Mouse (Mus musculus) neural tube, embryonic 11.5 days (tissue): ENCODE results near the gene Lpin2. TPM values are rescaled to one million over a fixed set of nuclear protein-coding genes. Genes with fewer than 3 reads are reported as not detected.
A peak's percentile ranks its signal among the peaks of the same experiment; 100 is the strongest.

ENCODE experiments used
- ATAC-seq: fragments of 200-750 bp; cut with Nextera tagmentation; 2 replicates; pipeline ENCODE4 v1.8.0; 2017; ENCODE audit warnings: moderate number of reproducible peaks, mild to moderate bottlenecking, moderate TSS enrichment, moderate library complexity; ENCODE audit not compliant: insufficient read depth, low FRiP score, low TSS enrichment
- DNase-seq: peaks from one replicate; pipeline ENCODE4 v3.0.0-alpha.2; 2015; ENCODE audit warnings: low spot score
- H3K27ac ChIP-seq: fragments of 300-500 bp; sonication (generic); 2 replicates; pipeline ENCODE4 v1.5.1; 2014; ENCODE audit warnings: low read depth, mild to moderate bottlenecking, low read length
- H3K27me3 ChIP-seq: fragments of 300-500 bp; sonication (generic); 2 replicates; pipeline ENCODE4 v1.6.1; 2014; ENCODE audit warnings: mild to moderate bottlenecking, low read length, mixed read lengths; ENCODE audit not compliant: control insufficient read depth, insufficient read depth
- H3K36me3 ChIP-seq: fragments of 300-500 bp; sonication (generic); 2 replicates; pipeline ENCODE4 v1.6.1; 2014; ENCODE audit warnings: mild to moderate bottlenecking, low read length, moderate library complexity, mixed read lengths; ENCODE audit not compliant: control insufficient read depth, insufficient read depth
- H3K4me1 ChIP-seq: fragments of 300-500 bp; sonication (generic); 2 replicates; pipeline ENCODE4 v1.6.1; 2014; ENCODE audit warnings: low read length, mixed read lengths; ENCODE audit not compliant: control insufficient read depth, insufficient read depth
- H3K4me2 ChIP-seq: fragments of 300-500 bp; sonication (generic); 2 replicates; pipeline ENCODE4 v1.6.1; 2014; ENCODE audit warnings: low read depth, mild to moderate bottlenecking, moderate library complexity
- H3K4me3 ChIP-seq: fragments of 300-500 bp; sonication (generic); 2 replicates; pipeline ENCODE4 v1.5.1; 2014; ENCODE audit warnings: low read depth, low read length
- H3K9ac ChIP-seq: fragments of 300-500 bp; sonication (generic); 2 replicates; pipeline ENCODE4 v1.6.1; 2014; ENCODE audit warnings: mild to moderate bottlenecking, low read length
- H3K9me3 ChIP-seq: fragments of 300-500 bp; sonication (generic); 2 replicates; pipeline ENCODE4 v1.6.1; 2016; ENCODE audit warnings: low read length; ENCODE audit not compliant: control insufficient read depth
- WGBS: fragments of 180-500 bp; shearing (Covaris S2); extraction: QIAGEN DNeasy Blood & Tissue Kit; methylation state at CpG from one replicate; pipeline ENCODE4 v1.1.7; 2014; 5-methylcytosine and 5-hydroxymethylcytosine counted together
- polyA plus RNA-seq: library from polyadenylated mRNA; unstranded; fragments of >200 nt; fragmentation: Nextera tagmentation; extraction: Ambion mirVana; gene quantifications from 2 replicates; pipeline ENCODE4 v1.2.1, GENCODE M21; 2014

Gene Lpin2
- polyA plus RNA-seq, 1 experiment from 2014 or later = 37.4 TPM

GRCm38 (mm10) chr17:71180601-71181000 lies 1.8 kb upstream of the Lpin2 start:
- Histone ChIP-seq H3K4me1 (peaks cover 9% of the 10 kb centered on the region), H3K4me2 (no peak overlapping the region), H3K9me3 (no peaks in the 10 kb centered on the region), H3K9ac (no peak overlapping the region), H3K27me3 (no peaks in the 10 kb centered on the region), H3K36me3 (no peaks in the 10 kb centered on the region), H3K4me3 (no peak overlapping the region), H3K27ac (no peak overlapping the region)
- DNase-seq (no peak), ATAC-seq (no peak)
- 96% methylated on average over 4 of the region's 4 CpGs for WGBS

GRCm38 (mm10) chr17:71182871-71183656 lies 704 bp downstream of the Lpin2 start:
- ATAC-seq (peak; percentile 96), DNase-seq (peak; percentile 94)
- Histone ChIP-seq H3K9ac (peak overlapping the region; percentile 86), H3K27ac (peak overlapping the region; percentile 90), H3K9me3 (no peaks in the 10 kb centered on the region), H3K4me2 (peak overlapping the region; percentile 83), H3K4me1 (peaks cover 9% of the 10 kb centered on the region), H3K36me3 (no peaks in the 10 kb centered on the region), H3K27me3 (no peaks in the 10 kb centered on the region), H3K4me3 (peak overlapping the region; percentile 86)
- under 1% methylated on average over 65 of the region's 71 CpGs for WGBS

GRCm38 (mm10) chr17:71183657-71184261 lies 1.4 kb downstream of the Lpin2 start:
- Histone ChIP-seq H3K9ac (peak overlapping the region; percentile 86), H3K27me3 (no peaks in the 10 kb centered on the region), H3K4me1 (peaks cover 9% of the 10 kb centered on the region), H3K27ac (peak overlapping the region; percentile 90), H3K4me3 (peak overlapping the region; percentile 86), H3K36me3 (no peaks in the 10 kb centered on the region), H3K4me2 (peak overlapping the region; percentile 83), H3K9me3 (no peaks in the 10 kb centered on the region)
- ATAC-seq = no peak; the same call in 1 of the 2 replicates
- no peak for DNase-seq
- under 1% methylated on average over 54 of the region's 79 CpGs for WGBS

- H3K36me3 ChIP-seq = no peaks in the 10 kb centered on the region
- no peaks in the 10 kb centered on the region for H3K9me3 ChIP-seq
- no peaks in the 10 kb centered on the region for H3K27me3 ChIP-seq
- no peak for ATAC-seq
- peak overlapping the region; percentile 86 for H3K4me3 ChIP-seq
- H3K27ac ChIP-seq = no peak overlapping the region
- 19% methylated on average over 22 of the region's 22 CpGs for WGBS
- H3K4me1 ChIP-seq = peaks cover 9% of the 10 kb centered on the region
- no peak for DNase-seq
- peak overlapping the region; percentile 83 for H3K4me2 ChIP-seq
- H3K9ac ChIP-seq = peak overlapping the region; percentile 86
Observed at GRCm38 (mm10) chr17:71184356-71185111, 2.2 kb downstream of the Lpin2 start.

GRCm38 (mm10) chr17:71185368-71185767 lies 3.0 kb downstream of the Lpin2 start:
- WGBS = 83% methylated on average over 1 of the region's 1 CpGs
- Histone ChIP-seq H3K9ac (no peak overlapping the region), H3K36me3 (no peaks in the 10 kb centered on the region), H3K4me3 (peak overlapping the region; percentile 86; the same call in 1 of the 2 replicates), H3K4me1 (peaks cover 9% of the 10 kb centered on the region), H3K27ac (no peak overlapping the region), H3K4me2 (peak overlapping the region; percentile 83), H3K27me3 (no peaks in the 10 kb centered on the region), H3K9me3 (no peaks in the 10 kb centered on the region)
- ATAC-seq = no peak
- no peak for DNase-seq

- Histone ChIP-seq H3K36me3 (no peaks in the 10 kb centered on the region; the same call in 1 of the 2 replicates), H3K27ac (no peak overlapping the region), H3K4me1 (peaks cover 4% of the 10 kb centered on the region; the same call in 1 of the 2 replicates), H3K9me3 (no peaks in the 10 kb centered on the region), H3K4me2 (no peak overlapping the region), H3K27me3 (no peaks in the 10 kb centered on the region), H3K9ac (no peak overlapping the region), H3K4me3 (no peak overlapping the region)
- 92% methylated on average over 7 of the region's 7 CpGs for WGBS
- ATAC-seq = no peak
- DNase-seq = no peak
Observed at GRCm38 (mm10) chr17:71190589-71190988, 8.2 kb downstream of the Lpin2 start.

GRCm38 (mm10) chr17:71191063-71191462 lies 8.7 kb downstream of the Lpin2 start:
- Histone ChIP-seq H3K4me1 (peaks cover 4% of the 10 kb centered on the region; the same call in 1 of the 2 replicates), H3K9me3 (no peaks in the 10 kb centered on the region), H3K27ac (no peak overlapping the region), H3K36me3 (no peaks in the 10 kb centered on the region; the same call in 1 of the 2 replicates), H3K4me3 (no peak overlapping the region), H3K9ac (no peak overlapping the region), H3K4me2 (no peak overlapping the region), H3K27me3 (no peaks in the 10 kb centered on the region)
- 99% methylated on average over 2 of the region's 2 CpGs for WGBS
- no peak for DNase-seq
- no peak for ATAC-seq

GRCm38 (mm10) chr17:71191651-71192419 lies 9.5 kb downstream of the Lpin2 start:
- H3K27me3 ChIP-seq = no peaks in the 10 kb centered on the region
- no peak overlapping the region for H3K9ac ChIP-seq
- H3K4me2 ChIP-seq = no peak overlapping the region
- H3K4me3 ChIP-seq = no peak overlapping the region
- H3K4me1 ChIP-seq = peaks cover 4% of the 10 kb centered on the region; the same call in 1 of the 2 replicates
- H3K27ac ChIP-seq = no peak overlapping the region
- H3K36me3 ChIP-seq = no peaks in the 10 kb centered on the region; the same call in 1 of the 2 replicates
- DNase-seq = no peak
- WGBS = 74% methylated on average over 8 of the region's 8 CpGs
- ATAC-seq = no peak
- H3K9me3 ChIP-seq = no peaks in the 10 kb centered on the region
